Mouse (Mus musculus) embryonic facial prominence, embryonic 13.5 days (tissue): ENCODE measurements around the gene Spock2. TPM values are rescaled to one million over a fixed set of nuclear protein-coding genes. Genes with fewer than 3 reads are reported as not detected.

Experiments used
- ATAC-seq: fragments of 200-750 bp; cut with Nextera tagmentation; 2 replicates; pipeline ENCODE4 v1.8.0; 2017; ENCODE audit warnings: low read depth; ENCODE audit not compliant: insufficient number of reproducible peaks, insufficient read depth, low FRiP score, low TSS enrichment
- H3K27ac ChIP-seq: fragments of 300-500 bp; sonication (generic); 2 replicates; pipeline ENCODE4 v1.5.1; 2015; ENCODE audit warnings: moderate library complexity, mild to moderate bottlenecking, inconsistent platforms
- H3K27me3 ChIP-seq: fragments of 300-500 bp; sonication (generic); 2 replicates; pipeline ENCODE4 v1.6.1; 2015; ENCODE audit warnings: mild to moderate bottlenecking, inconsistent platforms
- H3K36me3 ChIP-seq: fragments of 300-500 bp; sonication (generic); 2 replicates; pipeline ENCODE4 v1.6.1; 2015; ENCODE audit warnings: mild to moderate bottlenecking, inconsistent platforms
- H3K4me1 ChIP-seq: fragments of 300-500 bp; sonication (generic); 2 replicates; pipeline ENCODE4 v1.6.1; 2015; ENCODE audit warnings: inconsistent platforms
- H3K4me2 ChIP-seq: fragments of 300-500 bp; sonication (generic); 2 replicates; pipeline ENCODE4 v1.6.1; 2015; ENCODE audit warnings: moderate library complexity, mild to moderate bottlenecking, inconsistent platforms
- H3K4me3 ChIP-seq: fragments of 300-500 bp; sonication (generic); 2 replicates; pipeline ENCODE4 v1.5.1; 2015; ENCODE audit warnings: mild to moderate bottlenecking, inconsistent platforms
- H3K9ac ChIP-seq: fragments of 300-500 bp; sonication (generic); 2 replicates; pipeline ENCODE4 v1.6.1; 2015; ENCODE audit warnings: mild to moderate bottlenecking, inconsistent platforms
- H3K9me3 ChIP-seq: fragments of 300-500 bp; sonication (generic); 2 replicates; pipeline ENCODE4 v1.6.1; 2016; ENCODE audit warnings: inconsistent platforms
- WGBS: fragments of 180-500 bp; shearing (Covaris S2); methylation state at CpG from one replicate; pipeline ENCODE4 v1.1.7; 2015; ENCODE audit warnings: mixed read lengths; 5-methylcytosine and 5-hydroxymethylcytosine counted together
- polyA plus RNA-seq: library from polyadenylated mRNA; unstranded; fragments of >200 nt; fragmentation: Nextera tagmentation; extraction: Ambion mirVana; gene quantifications from 2 replicates; pipeline ENCODE4 v1.2.1, GENCODE M21; 2015

Spock2 gene
- polyA plus RNA-seq, 1 experiment from 2014 or later: 7.2 TPM

DNA sequence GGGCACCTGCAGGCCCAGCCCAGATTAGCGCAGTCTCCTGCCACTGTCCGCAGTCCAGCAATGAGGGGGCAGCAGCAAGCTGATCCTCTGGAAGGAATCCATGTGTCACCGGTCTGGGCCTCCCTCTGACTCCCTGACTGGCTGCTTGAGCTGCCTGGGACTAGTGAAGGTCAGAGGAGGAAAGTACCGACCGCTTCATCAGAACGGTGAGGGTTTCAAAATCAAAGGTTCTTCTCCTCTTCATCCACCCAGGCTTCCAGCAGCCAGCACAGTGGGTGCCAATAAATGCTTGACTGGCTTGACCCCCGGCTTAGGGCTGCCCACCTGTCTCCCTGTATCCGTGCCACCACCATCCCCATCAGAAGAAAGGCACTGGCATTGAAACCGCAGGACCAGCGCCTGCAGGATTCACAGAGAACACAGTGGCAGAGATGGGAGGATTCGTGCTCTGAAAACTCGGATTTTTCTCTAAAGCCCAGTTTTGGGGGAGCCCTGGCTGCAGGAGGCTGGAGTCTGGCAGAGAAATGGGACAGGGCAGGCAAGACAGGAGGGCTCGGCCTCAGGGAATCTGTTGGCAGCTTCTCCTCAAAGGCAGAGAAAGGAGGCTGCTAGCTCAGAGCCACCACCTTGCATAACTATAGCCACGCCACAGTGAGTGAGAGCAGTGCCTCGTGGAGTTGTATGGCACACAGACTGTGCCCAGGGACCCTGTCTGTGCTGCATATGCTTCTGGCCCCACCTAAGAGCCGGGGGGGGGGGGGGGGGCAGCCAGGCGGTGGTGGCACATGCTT lies 2.5 kb downstream of the Spock2 start:
- 0 out of 2 replicates have a peak overlapping the region, but pooled peaks have one; percentile 63 for H3K4me3 ChIP-seq
- H3K36me3 ChIP-seq: no peaks in the 10 kb centered on the region
- 0 out of 2 replicates have a peak overlapping the region, but pooled peaks have one; percentile 32 for H3K9ac ChIP-seq
- 0 out of 2 replicates have a peak overlapping the region, but pooled peaks have one; percentile 98 for H3K4me2 ChIP-seq
- peaks cover 72% of the 10 kb centered on the region for H3K27me3 ChIP-seq
- H3K27ac ChIP-seq: no peak overlapping the region
- H3K9me3 ChIP-seq: no peaks in the 10 kb centered on the region
- 48% methylated on average over 17 of the region's 17 CpGs for WGBS
- no peak for ATAC-seq
- peaks cover 16% of the 10 kb centered on the region for H3K4me1 ChIP-seq

GRCm38 (mm10) chr10:60109336-60109735 lies 3.3 kb downstream of the Spock2 start:
- no peaks in the 10 kb centered on the region for H3K36me3 ChIP-seq
- no peak for ATAC-seq
- 83% methylated on average over 8 of the region's 8 CpGs for WGBS
- H3K4me3 ChIP-seq: no peak overlapping the region
- H3K9ac ChIP-seq: no peak overlapping the region
- peaks cover 16% of the 10 kb centered on the region for H3K4me1 ChIP-seq
- peaks cover 68% of the 10 kb centered on the region for H3K27me3 ChIP-seq
- H3K9me3 ChIP-seq: no peaks in the 10 kb centered on the region
- H3K27ac ChIP-seq: no peak overlapping the region
- H3K4me2 ChIP-seq: no peak overlapping the region

GRCm38 (mm10) chr10:60109989-60110388 lies 4.0 kb downstream of the Spock2 start:
- no peaks in the 10 kb centered on the region for H3K36me3 ChIP-seq
- H3K27ac ChIP-seq: no peak overlapping the region
- H3K9ac ChIP-seq: no peak overlapping the region
- WGBS: 86% methylated on average over 8 of the region's 8 CpGs
- no peak for ATAC-seq
- H3K4me1 ChIP-seq: peaks cover 16% of the 10 kb centered on the region
- H3K4me2 ChIP-seq: no peak overlapping the region
- no peaks in the 10 kb centered on the region for H3K9me3 ChIP-seq
- peaks cover 62% of the 10 kb centered on the region for H3K27me3 ChIP-seq
- H3K4me3 ChIP-seq: no peak overlapping the region

GRCm38 (mm10) chr10:60110908-60111475 lies 5.0 kb downstream of the Spock2 start:
- no peaks in the 10 kb centered on the region for H3K9me3 ChIP-seq
- 88% methylated on average over 10 of the region's 10 CpGs for WGBS

DNA sequence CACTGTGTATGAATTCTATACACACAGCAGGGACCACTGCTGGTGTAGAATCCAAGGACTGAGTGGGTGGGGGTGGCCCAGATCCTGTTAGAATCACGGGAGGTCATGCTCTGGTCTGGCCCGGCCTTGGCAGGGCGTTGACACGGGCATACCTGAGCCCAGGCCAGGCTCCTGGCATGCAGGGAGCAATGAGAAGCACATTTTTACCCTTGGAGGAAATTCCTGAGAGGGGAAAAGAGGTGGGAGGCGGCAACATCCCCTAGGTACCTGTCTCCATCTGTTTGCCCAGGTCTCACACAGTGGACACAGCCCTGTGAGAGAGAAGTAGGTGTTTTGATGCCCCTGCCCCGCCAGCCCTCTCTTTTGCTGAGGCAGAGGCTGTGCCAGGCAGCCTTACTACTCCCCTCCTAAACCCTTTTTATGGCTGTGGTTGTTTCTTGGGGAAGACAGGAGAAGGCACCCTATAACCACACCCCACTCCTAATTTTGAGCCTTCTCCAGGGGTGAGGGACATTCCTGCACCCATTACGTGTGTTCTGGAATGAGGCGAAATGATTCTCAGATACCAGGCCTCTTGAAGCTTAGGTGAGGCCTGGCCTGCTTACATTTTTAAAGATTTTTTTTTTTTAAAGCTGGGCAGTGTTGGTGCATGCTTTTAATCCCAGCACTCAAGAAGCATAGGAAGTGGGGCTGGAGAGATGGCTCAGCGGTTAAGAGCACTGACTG lies 8.1 kb downstream of the Spock2 start:
- no peak for ATAC-seq
- Histone ChIP-seq H3K27ac (no peak overlapping the region), H3K9me3 (no peaks in the 10 kb centered on the region), H3K36me3 (no peaks in the 10 kb centered on the region), H3K9ac (no peak overlapping the region), H3K27me3 (peaks cover 24% of the 10 kb centered on the region), H3K4me2 (no peak overlapping the region), H3K4me3 (no peak overlapping the region), H3K4me1 (peaks cover 23% of the 10 kb centered on the region)
- WGBS: 85% methylated on average over 9 of the region's 9 CpGs

More at GRCm38 (mm10) chr10:60110908-60111475, 5.0 kb downstream of the Spock2 start:
- no peak overlapping the region for H3K4me2 ChIP-seq
- no peaks in the 10 kb centered on the region for H3K36me3 ChIP-seq
- peaks cover 18% of the 10 kb centered on the region for H3K4me1 ChIP-seq
- H3K27me3 ChIP-seq: peaks cover 52% of the 10 kb centered on the region
- H3K4me3 ChIP-seq: no peak overlapping the region
- no peak for ATAC-seq
- H3K27ac ChIP-seq: no peak overlapping the region
- H3K9ac ChIP-seq: no peak overlapping the region

- Histone ChIP-seq H3K4me1 (peaks cover 23% of the 10 kb centered on the region), H3K36me3 (no peaks in the 10 kb centered on the region), H3K27me3 (peaks cover 11% of the 10 kb centered on the region), H3K9me3 (no peaks in the 10 kb centered on the region), H3K4me2 (peak overlapping the region; percentile 49), H3K4me3 (peak overlapping the region; percentile 13; the same call in 1 of the 2 replicates), H3K27ac (peak overlapping the region; percentile 11; the same call in 1 of the 2 replicates), H3K9ac (0 out of 2 replicates have a peak overlapping the region, but pooled peaks have one; percentile 11)
- 7% methylated on average over 14 of the region's 14 CpGs for WGBS
- no peak for ATAC-seq
These were observed 9.5 kb downstream of the Spock2 start for GRCm38 (mm10) chr10:60115345-60116185.

GRCm38 (mm10) chr10:60116997-60117396 lies 11.0 kb downstream of the Spock2 start:
- Histone ChIP-seq H3K9ac (no peak overlapping the region), H3K4me1 (peaks cover 23% of the 10 kb centered on the region), H3K4me3 (no peak overlapping the region), H3K9me3 (no peaks in the 10 kb centered on the region), H3K27me3 (no peaks in the 10 kb centered on the region), H3K36me3 (no peaks in the 10 kb centered on the region), H3K4me2 (no peak overlapping the region), H3K27ac (no peak overlapping the region)
- WGBS: 49% methylated on average over 4 of the region's 4 CpGs
- no peak for ATAC-seq

- no peaks in the 10 kb centered on the region for H3K36me3 ChIP-seq
- H3K4me1 ChIP-seq: peaks cover 23% of the 10 kb centered on the region
- H3K4me2 ChIP-seq: no peak overlapping the region
- H3K27ac ChIP-seq: no peak overlapping the region
- H3K27me3 ChIP-seq: no peaks in the 10 kb centered on the region
- ATAC-seq: no peak
- H3K4me3 ChIP-seq: no peak overlapping the region
- no peaks in the 10 kb centered on the region for H3K9me3 ChIP-seq
- 0 out of 2 replicates have a peak overlapping the region, but pooled peaks have one; percentile 44 for H3K9ac ChIP-seq
- 56% methylated on average over 7 of the region's 7 CpGs for WGBS
These were observed 12.4 kb downstream of the Spock2 start for GRCm38 (mm10) chr10:60118464-60118863.

DNA sequence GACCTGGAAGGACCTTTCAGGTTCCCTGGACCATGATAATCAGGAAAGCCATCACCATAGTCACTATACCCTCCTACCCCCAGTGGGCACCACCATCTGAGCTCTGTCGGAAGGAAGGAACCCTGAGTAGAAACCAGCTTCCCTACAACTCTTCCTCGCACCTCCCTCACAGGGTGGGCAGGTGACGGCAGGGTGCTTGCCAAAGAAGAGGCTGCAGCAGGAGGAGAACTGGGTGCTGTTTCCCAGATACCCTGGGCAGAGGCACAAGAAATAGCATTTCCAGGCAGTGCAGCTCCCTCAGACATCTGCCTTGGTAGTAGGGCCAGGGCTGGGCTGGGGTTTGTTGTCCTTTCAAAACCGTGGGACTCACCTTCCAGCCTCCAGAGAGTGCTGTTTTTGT lies 14.6 kb downstream of the Spock2 start:
- WGBS: 84% methylated on average over 4 of the region's 4 CpGs
- no peaks in the 10 kb centered on the region for H3K36me3 ChIP-seq
- no peak for ATAC-seq

GRCm38 (mm10) chr10:60124078-60124477 lies 18.1 kb downstream of the Spock2 start:
- H3K36me3 ChIP-seq: no peaks in the 10 kb centered on the region
- ATAC-seq: no peak
- H3K9me3 ChIP-seq: no peaks in the 10 kb centered on the region
- no peak overlapping the region for H3K4me2 ChIP-seq
- peaks cover 5% of the 10 kb centered on the region for H3K4me1 ChIP-seq
- no peak overlapping the region for H3K4me3 ChIP-seq
- no peak overlapping the region for H3K9ac ChIP-seq
- 63% methylated on average over 6 of the region's 6 CpGs for WGBS
- no peaks in the 10 kb centered on the region for H3K27me3 ChIP-seq
- H3K27ac ChIP-seq: no peak overlapping the region

More for the DNA sequence above, 14.6 kb downstream of the Spock2 start:
- H3K4me3 ChIP-seq: no peak overlapping the region
- no peak overlapping the region for H3K9ac ChIP-seq
- H3K27me3 ChIP-seq: no peaks in the 10 kb centered on the region
- no peak overlapping the region for H3K27ac ChIP-seq
- H3K4me2 ChIP-seq: no peak overlapping the region
- H3K9me3 ChIP-seq: no peaks in the 10 kb centered on the region
- peaks cover 16% of the 10 kb centered on the region for H3K4me1 ChIP-seq
